Mouse (Mus musculus) telencephalon, adult 2 months (tissue): ENCODE data around the gene 4930558K02Rik.

Source experiments
- DNase-seq: peaks from one replicate; pipeline ENCODE4 v3.0.0-alpha.2; 2011; ENCODE audit warnings: low read depth, low spot score

4930558K02Rik gene

GRCm38 (mm10) chr1:161979536-161979935, at the start of gene 4930558K02Rik:
Gene 4930558K02Rik (minus strand): TSS chr1:161979636.
- DNase-seq, result no peak

- no peak for DNase-seq
Observed at GRCm38 (mm10) chr1:162023681-162024270, 44.3 kb upstream of the 4930558K02Rik start.

GRCm38 (mm10) chr1:162020766-162021165, 41.3 kb upstream of the 4930558K02Rik start:
- DNase-seq, result no peak

GRCm38 (mm10) chr1:162020303-162020731, 40.9 kb upstream of the 4930558K02Rik start:
- no peak for DNase-seq

- DNase-seq, result no peak
Observed at GRCm38 (mm10) chr1:162018601-162018977, 39.2 kb upstream of the 4930558K02Rik start.

- DNase-seq, result no peak
Observed at GRCm38 (mm10) chr1:162017975-162018600, 38.7 kb upstream of the 4930558K02Rik start.

- no peak for DNase-seq
Observed at GRCm38 (mm10) chr1:162016982-162017381, 37.5 kb upstream of the 4930558K02Rik start.

- DNase-seq, result no peak
Observed at GRCm38 (mm10) chr1:162015247-162015862, 35.9 kb upstream of the 4930558K02Rik start.

- DNase-seq, result no peak
Observed at GRCm38 (mm10) chr1:162013561-162013960, 34.1 kb upstream of the 4930558K02Rik start.

- no peak for DNase-seq
Observed at GRCm38 (mm10) chr1:162011523-162012245, 32.2 kb upstream of the 4930558K02Rik start.

- DNase-seq, result no peak
Observed at GRCm38 (mm10) chr1:162009086-162009485, 29.6 kb upstream of the 4930558K02Rik start.

- no peak for DNase-seq
Observed at GRCm38 (mm10) chr1:162008631-162009067, 29.2 kb upstream of the 4930558K02Rik start.

GRCm38 (mm10) chr1:162008208-162008607, 28.8 kb upstream of the 4930558K02Rik start:
- DNase-seq, result no peak

- DNase-seq, result no peak
Observed at GRCm38 (mm10) chr1:162006109-162006508, 26.7 kb upstream of the 4930558K02Rik start.

- no peak for DNase-seq
Observed at GRCm38 (mm10) chr1:162004821-162005770, 25.7 kb upstream of the 4930558K02Rik start.

GRCm38 (mm10) chr1:162004518-162004780, 25.0 kb upstream of the 4930558K02Rik start:
- no peak for DNase-seq

GRCm38 (mm10) chr1:162003729-162004517, 24.5 kb upstream of the 4930558K02Rik start:
- no peak for DNase-seq

GRCm38 (mm10) chr1:162001328-162001727, 21.9 kb upstream of the 4930558K02Rik start:
- DNase-seq, result no peak

- DNase-seq, result peak; percentile 65
Observed at GRCm38 (mm10) chr1:161999882-162000371, 20.5 kb upstream of the 4930558K02Rik start.

GRCm38 (mm10) chr1:161999338-161999737, 19.9 kb upstream of the 4930558K02Rik start:
- DNase-seq, result no peak
